Mouse (Mus musculus) heart, adult 8-10 months (tissue): Measurements from ENCODE around the gene Cobl. TPM values are rescaled to one million over a fixed set of nuclear protein-coding genes. Genes with fewer than 3 reads are reported as not detected.

Experiments used
- DNase-seq: peaks from one replicate; pipeline ENCODE4 v3.0.0; 2022; ENCODE audit warnings: low spot score
- total RNA-seq, 4 experiments: library from RNA; stranded (reverse); gene quantifications; 2 replicates each; pipeline ENCODE4 v1.2.4; 2022

Gene Cobl
- total RNA-seq, 4 experiments from 2014 or later, result 14.8 to 24.4 (median 22.2) TPM

DNA sequence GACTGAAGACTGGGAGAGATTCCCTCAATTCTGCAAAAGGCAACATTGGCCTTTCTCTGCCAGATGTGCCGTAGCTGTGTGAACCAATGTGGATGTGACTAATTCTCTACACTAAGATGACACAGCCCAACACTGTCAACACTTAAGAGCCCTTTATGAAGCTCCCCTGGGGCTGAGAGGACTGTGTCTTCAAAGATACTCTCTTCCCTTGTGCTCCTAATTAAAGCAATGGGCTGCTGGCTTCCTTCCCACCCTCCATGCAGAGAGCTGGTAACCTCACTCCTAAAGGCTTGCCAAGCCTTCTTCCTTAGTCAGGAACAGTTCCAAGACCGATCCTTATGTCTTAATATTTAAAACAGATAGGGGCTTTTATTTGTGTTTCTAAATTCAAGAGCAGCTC lies 79.9 kb downstream of the Cobl start:
- DNase-seq, result peak; percentile 57

DNA sequence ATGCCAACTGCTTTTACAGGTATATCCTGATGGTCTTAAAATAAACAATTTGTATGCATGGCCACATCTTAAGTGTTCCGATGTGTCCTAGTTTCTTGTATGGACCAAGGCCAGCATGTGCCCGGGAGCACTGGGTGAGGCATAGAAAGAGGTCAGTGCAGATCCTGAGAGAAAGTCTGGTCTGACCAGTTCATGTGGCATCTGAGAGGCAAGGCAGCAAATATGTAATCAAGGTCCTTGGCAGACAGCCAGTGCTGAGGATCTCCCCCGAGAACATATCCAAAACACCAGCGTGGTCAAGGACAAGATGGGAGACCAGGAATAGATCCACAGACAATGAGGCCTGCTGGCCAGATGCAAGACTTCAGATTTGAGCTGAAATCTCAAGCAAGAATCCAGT lies 81.8 kb downstream of the Cobl start:
- no peak for DNase-seq

DNA sequence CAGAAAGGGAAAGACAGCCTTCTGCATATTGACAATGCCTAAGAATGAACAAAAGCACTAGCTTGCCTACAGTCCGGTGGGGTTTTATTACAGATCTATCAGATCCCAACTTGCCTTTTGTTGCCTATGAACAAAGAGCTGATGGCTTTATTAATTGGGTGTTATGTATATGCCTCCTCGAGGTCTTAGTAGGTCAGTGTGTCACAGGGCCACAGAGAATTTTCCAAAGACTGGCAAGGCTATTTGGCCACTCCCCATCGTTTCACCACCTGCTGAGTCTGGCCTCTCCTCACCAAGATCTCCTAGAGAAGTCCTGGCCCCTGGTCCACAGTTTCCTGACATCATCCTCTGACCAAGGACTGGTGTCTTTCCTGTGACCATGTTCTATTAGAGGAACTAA lies 83.7 kb downstream of the Cobl start:
- DNase-seq, result no peak

DNA sequence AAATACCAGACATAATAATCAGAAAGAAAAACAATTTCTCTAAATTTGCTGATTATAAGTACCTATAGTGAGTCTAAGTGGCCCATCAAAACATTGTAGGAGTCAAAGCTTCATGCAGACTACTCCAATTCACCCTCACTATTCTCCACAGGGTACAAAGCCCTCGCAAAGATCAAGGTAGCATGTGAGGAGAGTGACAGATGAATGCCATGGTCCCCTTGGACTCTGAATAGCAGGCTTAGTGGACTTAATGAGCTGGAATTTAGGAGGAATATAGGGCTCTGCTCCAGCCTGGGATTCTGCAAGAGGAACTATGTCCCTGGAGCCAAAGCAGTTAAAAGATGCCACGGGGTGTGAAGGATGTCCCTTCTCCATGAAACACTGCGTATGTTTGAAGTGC lies 88.1 kb downstream of the Cobl start:
- DNase-seq, result no peak

DNA sequence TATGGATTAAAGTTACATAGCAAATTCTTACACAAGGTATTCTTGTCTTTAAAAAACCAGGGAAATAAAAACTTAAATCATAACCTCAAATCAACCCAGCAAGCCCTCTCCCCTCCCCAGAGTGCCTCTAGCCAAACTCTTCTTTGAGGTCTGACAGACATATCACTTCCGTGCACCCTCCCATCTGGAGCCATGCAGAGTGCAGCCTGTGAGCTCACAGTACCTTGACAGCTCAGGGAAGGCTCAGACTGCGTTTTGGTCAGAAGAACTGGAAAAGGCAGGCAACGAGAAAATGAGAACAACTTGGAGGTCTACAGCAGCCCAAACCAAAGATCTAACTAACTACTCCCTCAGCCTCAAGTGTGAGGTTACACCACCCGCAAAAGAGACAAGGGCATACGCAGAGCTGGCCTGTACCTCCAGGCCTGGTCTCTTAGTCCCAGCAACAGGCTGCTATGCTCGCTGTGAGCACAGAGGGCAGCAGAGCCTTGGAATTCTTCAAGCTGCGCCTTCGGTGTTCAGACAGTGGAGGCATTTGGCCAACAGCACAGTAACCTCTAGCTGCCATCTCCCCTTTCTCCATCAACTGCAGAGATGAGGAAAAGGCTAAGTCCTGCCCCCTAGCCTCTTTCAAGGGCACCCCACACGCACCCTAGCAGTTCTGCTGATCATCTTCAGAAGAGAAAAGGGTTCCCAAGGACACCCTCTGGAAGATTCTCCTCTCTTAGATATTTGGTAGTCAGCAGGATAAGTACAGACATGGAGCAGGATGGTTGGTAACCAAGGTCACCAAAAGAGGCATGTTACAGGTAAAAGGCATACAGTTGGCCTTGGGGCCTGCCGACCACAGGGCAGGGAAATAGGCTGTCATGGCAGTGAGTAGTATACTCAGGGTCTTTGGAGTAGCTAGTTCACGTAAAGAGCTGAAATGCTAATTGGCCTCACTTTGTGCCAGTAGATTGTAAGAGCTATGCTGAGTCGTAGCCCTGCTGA lies 91.4 kb downstream of the Cobl start:
- DNase-seq, result peak; percentile 74

DNA sequence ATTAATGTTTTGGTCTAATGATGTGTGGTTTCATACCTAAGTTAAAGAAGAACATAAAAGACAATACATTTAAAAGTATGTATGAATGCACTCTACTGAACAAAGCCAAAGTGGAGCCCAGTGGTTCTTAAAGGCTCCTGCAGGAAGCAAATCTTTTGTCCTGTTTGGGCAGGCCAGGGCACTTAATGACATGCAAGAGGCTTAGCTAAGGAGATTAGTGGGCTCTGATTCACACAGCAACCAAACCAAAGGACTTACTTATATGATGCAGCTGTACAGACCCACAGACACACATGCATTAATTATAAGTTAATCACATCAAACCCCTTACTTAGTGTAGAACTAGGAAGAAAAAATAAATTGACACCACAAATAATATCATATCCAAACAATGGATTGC lies 93.8 kb downstream of the Cobl start:
- no peak for DNase-seq

DNA sequence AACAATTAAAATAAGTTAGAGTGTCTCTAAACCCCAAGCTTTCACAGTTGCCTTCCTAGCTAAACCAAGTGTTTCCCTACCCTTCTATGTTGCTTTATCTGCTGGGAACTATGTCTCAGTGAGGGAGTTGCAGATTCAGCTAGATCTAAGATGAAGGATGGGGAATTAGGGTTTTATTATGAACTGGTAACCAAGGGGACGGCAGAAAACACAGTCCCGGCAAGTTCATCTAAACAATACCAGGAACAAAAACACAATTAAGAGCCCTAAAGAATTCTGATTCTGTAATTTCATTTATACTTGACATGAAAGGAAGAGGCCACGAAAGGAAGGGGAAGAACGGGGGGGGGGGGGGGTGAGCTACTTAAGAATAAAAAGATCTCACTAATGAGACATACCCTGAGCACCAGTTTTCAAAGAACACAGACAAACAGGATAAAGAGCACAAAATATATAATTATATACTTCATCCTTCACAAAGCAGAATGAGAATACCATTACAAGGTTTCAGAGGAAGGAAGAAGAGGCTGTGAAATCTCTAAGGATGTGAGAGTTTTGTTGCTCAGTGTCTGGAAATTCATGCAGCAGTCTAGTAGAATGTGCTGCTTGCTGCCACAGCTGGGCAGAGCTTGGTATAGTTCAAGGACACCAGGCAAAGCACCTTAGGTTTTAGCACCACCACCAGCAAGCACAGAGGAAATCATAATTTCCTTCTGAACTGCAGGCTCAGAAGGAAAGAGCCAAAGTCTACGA lies 97.2 kb downstream of the Cobl start:
- no peak for DNase-seq

DNA sequence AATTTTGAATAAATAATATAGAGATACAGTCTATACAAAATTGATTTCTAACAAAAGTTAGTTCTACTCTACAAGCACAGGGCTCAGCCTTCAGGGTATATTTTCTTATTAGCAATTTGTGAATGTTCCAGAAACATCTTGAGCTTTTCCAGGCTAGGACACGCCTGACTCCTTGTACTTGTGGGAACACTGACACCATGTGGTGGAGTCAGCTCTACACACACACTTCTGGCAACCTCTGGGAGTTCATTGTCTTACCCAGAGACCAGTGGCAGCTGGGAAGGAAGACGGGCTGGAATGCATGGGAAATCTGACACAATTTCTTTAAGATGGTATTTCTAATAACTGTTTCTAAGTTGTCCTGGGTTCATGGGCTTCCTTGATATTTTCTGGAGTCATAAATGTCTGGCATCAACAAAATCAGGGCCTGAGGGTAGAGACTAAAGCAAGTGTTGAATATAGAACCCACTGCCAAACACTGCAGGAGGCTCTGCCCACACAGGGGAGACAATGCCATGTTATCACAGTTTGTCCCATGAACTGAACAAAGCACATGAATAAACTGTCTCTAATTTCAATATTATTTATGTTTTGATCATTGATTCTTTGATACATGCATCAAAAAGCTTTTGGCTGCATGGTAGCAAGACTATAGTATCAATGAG lies 105.3 kb downstream of the Cobl start:
- DNase-seq, result peak; percentile 84

DNA sequence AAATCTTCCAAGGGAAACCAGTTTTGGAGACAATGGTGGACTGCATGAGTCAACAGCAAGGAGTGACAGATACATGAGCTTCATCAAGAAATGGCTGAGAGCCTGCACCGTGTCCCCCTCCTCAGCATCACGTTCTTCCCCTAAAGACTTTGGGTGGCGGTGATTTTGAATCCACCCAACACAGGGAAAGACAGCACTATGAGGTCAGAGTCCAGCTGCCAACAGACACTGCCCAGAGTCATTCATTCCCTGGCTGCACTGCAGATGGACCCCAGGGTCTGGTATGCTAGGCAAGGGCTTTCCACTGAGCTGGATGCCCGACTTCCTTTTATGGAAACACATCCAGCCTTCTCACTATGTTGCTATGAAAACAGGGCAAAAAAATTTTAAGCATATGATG lies 106.2 kb downstream of the Cobl start:
- DNase-seq, result no peak

DNA sequence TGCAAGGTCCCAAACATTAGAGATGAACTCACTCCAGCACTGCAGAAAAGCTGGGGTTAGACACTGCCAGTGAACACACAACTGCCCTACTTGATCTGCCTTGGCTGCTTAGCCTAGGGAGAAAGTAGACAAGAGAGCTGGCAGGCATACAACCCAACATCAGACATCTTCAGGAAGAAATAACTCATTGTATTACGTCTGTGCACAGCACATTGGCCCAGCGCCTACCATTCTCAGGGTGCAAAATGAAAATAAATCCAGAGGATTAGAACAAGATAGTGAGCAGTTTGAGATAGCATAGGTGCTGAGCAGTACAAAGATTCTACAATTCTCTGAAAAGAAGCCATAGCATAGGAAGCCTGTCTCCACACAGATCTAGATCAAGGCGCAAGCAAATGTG lies 109.1 kb downstream of the Cobl start:
- DNase-seq, result no peak

DNA sequence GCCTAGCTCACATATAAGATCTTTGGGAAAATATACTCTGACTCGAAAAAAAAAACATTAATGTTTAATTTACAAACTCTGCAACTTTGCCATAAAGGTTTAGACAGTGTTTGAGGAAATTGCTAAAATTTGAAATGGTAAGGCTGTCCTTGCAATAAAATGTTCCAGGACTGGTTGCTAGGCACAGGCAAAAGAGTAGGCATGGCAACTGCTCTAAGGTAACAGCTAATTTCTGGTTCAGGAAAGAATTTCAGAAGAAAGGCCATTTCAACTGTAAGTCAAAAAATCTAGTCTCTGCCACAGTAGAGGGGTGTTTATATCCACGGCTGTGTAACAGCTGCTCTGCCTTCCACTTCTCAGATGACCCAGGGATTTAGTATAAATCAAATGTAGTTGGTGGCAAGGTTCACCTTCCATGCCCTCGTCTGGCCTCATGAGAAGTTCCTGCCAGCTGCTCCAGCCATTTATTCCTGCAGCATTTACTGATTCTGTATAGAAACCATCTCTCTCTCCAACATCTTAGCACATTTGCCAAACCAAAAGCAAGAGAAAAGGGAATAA lies 113.7 kb downstream of the Cobl start:
- no peak for DNase-seq

DNA sequence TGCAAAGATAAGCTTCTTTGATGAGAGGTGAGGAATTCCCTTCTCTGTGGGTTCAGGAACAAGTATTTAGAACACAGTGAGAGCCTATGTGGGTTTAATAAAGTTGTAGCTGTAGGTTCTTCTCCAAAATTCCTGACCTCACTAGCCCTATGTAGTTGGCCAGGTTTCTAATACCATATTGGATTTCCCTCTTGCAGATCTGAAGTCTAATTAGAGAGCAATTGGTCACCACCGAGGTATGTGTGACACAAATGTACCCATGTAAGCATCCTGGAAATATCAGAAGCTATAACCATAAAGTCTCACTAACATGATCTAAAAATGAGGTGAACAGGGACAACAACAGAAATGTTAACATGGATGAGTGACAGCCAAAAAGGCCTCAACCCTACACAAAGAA lies 114.7 kb downstream of the Cobl start:
- DNase-seq, result no peak

DNA sequence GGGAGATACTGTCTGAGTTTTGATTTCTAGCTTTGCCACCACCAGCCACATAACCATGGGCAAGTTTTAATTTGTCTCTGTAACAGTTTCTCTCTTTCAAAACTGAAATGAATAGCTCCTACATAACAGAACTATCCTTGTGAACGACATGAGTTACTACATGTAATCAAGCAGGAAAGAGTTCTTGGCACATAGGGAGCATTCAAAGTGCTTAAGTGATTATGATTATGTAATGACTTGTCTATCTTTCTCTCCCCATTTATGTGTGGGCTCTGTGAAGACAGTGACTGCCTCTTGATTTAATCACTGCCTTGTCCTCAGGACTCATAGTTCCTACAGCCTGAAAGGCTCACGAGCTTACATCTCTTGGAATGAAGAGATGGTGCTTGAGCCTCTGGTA lies 118.3 kb downstream of the Cobl start:
- DNase-seq, result no peak

DNA sequence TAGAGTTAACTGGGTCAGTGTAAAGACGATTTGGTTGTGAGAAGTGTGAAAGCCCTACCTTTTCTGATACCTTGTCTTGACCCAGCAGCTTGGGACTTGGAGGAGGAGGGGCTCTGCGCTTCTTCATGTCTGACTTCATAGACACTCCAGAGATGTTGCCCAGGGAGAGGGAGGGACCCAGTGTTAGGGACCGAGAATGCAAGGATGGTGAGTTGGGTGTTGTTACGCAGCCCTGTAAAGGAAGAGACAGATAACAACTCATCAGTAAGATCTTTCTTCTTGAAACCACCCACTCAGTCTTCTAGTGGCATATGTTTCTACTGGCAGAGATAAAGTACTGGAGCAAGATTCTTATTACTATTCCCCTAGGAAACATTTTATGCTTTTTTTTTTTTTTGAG lies 121.1 kb downstream of the Cobl start:
- no peak for DNase-seq

DNA sequence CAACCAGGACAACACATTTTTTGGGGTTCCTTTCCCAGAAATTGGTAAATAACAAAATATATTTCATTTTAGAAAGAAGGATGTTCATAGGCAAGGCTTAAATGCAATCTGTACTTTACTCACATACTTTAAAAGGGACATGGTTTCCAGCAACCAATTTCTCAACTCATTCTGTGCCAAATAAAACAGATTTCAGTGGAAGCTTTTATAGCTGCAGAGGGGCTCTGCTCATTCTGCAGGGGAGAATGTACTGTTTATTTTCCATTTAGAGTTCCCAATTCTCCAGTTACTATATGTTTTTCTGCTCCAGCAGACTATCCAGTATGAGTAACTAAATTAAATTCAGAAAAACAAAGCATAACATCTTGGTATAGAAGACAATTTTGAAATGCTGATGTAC lies 124.1 kb downstream of the Cobl start:
- no peak for DNase-seq

DNA sequence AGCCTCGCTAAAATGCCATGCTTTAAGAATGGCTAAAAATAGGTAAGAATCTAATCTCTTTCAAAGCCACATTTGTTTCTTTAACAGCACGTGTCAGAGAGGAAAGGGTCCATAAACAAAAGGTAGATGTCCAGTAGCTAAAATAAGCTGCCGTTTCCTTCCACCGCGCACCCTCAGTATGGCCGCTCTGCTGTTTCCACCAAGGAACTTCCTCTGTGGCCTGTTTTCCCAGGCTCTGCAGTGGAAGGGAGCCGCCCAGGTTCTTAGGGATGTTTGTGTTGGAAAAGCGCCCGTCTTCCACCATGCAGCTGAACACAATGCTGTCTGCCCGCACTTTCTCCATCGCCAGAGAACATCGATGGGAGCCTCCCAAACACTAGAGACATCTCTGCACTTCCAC lies 128.6 kb downstream of the Cobl start:
- peak; percentile 85 for DNase-seq

DNA sequence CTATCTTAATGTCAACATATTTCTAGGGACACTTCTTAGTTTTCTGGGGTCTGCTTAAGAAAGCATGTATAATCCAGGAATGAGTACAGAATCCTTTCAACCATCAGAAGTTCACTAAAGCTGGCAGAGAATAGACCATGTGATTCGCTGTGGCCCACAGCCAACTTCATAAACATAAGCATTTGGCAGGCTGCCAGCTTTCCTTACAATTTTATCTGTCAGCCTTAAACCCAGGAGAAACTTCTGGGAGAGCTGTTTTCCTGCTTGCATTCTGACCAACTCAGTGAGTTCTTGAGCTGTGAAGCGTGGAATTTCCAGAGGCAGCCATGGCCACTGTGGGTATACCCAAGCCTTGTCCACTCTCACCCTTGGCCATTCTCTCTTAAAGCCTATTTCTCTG lies 132.8 kb downstream of the Cobl start:
- peak; percentile 40 for DNase-seq

DNA sequence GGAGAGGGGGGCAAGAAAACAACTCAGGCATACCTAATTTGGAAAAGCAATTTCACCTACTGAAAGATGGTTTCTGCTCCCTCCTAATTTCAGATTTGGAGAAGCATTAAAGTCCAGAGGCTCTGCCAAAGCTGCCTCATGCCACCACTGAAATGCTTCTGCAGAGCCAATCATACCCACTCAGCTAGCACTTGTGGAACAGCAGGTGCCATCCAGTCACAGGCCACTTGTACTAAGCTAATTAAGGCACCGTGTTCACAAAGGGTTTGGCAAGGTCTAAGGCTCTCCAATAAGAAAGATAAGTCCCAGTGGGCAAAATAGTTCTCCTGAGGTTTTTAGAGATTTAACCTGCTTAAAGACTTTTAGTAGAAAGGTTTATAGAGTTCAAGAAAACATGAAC lies 143.3 kb downstream of the Cobl start:
- peak; percentile 50 for DNase-seq

DNA sequence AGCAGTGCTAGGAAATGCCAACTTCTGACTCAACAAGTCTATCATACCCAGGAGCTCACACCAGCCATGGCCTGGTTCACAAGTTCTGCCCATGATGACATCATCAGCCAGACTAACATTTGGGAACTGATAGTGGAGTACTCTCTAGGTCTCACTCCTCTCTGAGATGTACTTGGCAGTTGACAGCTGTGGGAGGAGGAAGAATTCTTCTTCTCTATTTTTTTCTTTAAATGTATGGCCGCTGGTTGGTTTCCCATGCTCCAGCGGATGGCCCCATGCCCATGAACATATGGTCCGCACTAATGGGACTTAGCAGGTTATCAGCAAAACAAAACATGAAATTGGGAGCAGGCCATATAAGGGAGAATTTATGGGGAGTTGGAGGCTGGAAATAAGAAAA lies 145.4 kb downstream of the Cobl start:
- no peak for DNase-seq

DNA sequence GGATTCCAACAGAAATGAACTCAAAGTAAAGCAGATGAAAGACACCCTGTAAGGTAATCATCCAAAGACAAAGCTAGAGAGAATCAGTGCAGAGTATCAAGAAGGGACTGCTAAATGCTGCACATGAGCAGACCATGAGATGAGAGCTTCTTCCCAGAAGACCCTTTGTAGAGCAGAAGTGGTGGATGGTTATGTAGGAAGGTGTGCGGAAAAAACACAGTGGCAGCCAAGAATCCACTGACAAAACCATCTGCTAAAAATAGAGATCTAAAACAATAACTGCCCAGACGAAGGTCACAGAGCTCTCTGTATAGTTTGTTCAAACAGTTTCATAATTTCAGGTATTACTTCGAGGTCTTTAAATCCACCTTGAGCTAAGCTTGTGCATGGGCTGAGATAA lies 149.1 kb downstream of the Cobl start:
- DNase-seq, result peak; percentile 53

DNA sequence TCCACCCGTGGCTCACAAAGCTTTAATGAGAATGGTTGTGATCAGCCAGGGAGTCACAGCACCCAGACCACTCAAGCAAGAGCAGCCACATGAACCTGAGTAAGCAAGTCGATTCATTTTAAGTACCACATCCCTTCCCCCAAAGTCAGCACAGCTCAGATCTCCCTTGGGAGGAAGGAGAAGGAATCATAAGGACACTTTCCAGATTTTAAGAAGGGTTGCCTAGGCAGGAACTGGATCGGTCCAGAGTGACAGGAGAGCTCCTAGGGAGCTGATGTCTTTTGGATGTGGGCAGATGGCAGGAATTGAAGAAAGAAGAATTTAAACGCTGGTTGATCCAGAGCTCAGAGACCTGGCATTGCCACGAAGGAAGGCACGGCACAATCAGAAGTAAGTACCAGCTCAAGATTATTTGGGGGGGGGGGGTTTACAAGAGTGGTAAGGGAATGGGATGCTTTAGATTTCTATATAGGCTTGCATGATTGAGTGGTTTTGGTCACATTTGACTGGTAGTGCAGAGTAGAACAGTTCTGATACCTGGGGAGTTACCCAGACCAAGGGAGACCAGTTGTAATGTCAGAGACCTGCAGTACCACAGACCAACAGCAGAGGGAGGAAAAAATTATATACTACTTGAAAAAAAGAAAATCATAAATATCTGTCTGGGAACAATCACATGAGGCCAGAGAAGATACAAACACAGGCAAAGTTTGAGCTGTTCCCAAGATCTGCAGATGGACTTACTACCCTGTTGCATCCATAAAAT lies 150.3 kb downstream of the Cobl start:
- DNase-seq, result peak; percentile 74
